Mouse (Mus musculus): ENCODE measurements around the gene Siah1b.

Siah1b gene

GRCm38 (mm10) chrX:164032526-164032925 is 43.8 kb downstream of the Siah1b start:
- DNase-seq (ENCODE audit: inconsistent ontology term), result no peak

- DNase-seq (ENCODE audit: inconsistent ontology term), result peak; percentile 94
Measured at GRCm38 (mm10) chrX:164027607-164028289, 48.5 kb downstream of the Siah1b start, which contains the start of gene Car5b. Gene Car5b, minus strand, starts transcription at chrX:164027997.
